ENCODE assay signal across 8 mouse cellular contexts in genomic region chr17:21753342-21754208, GRCm38 (mm10). TPM values are rescaled to one million over a fixed set of nuclear protein-coding genes. Genes with fewer than 3 reads are reported as not detected.
A peak's percentile ranks its signal among the peaks of the same experiment; 100 is the strongest.
DNase-seq lines count a peak whose midpoint lies in the region; ATAC-seq and TF ChIP-seq lines count a peak whose summit lies in the region.

No protein-coding gene starts in this region.

- peak overlapping the region; percentile 34 for H3K4me3 ChIP-seq in left cerebral cortex, adult 2 months
- H3K4me3 ChIP-seq in embryonic facial prominence, embryonic 13.5 days, result peak overlapping the region; percentile 41
- peak overlapping the region; percentile 37 for H3K4me3 ChIP-seq in hindbrain, postnatal 0 days (ENCODE audit: low read length)
- peak overlapping the region; percentile 38 for H3K4me3 ChIP-seq in liver, embryonic 15.5 days (replicated peaks)
- peak overlapping the region; percentile 49 for H3K4me3 ChIP-seq in small intestine, adult 2 months (ENCODE audit: low read depth, low read length)

- H3K27me3 ChIP-seq in embryonic facial prominence, embryonic 13.5 days, result peaks cover 13% of the 10 kb centered on the region
- H3K27me3 ChIP-seq in hindbrain, postnatal 0 days (ENCODE audit: insufficient read depth, low read length), result no peaks in the 10 kb centered on the region
- H3K27me3 ChIP-seq in liver, embryonic 15.5 days, result peaks cover 32% of the 10 kb centered on the region
- H3K27me3 ChIP-seq in small intestine, adult 2 months (ENCODE audit: control insufficient read depth, insufficient read depth, low read length), result no peaks in the 10 kb centered on the region

- peaks cover 3% of the 10 kb centered on the region; the same call in 1 of the 2 replicates for H3K4me1 ChIP-seq in embryonic facial prominence, embryonic 13.5 days
- H3K4me1 ChIP-seq in hindbrain, postnatal 0 days (ENCODE audit: insufficient read depth, low read length), result no peaks in the 10 kb centered on the region; the same call in 1 of the 2 replicates
- H3K4me1 ChIP-seq in liver, embryonic 15.5 days (replicated peaks), result no peaks in the 10 kb centered on the region
- H3K4me1 ChIP-seq in small intestine, adult 2 months (ENCODE audit: control insufficient read depth, insufficient read depth, insufficient read length, low read length), result peaks cover 2% of the 10 kb centered on the region; the same call in 1 of the 2 replicates

- 10% methylated on average over 20 of the region's 20 CpGs for WGBS in embryonic facial prominence, embryonic 13.5 days
- WGBS in hindbrain, postnatal 0 days, result 10% methylated on average over 20 of the region's 20 CpGs
- WGBS in liver, embryonic 15.5 days (ENCODE audit: insufficient replicate concordance), result 14% methylated on average over 20 of the region's 20 CpGs
- 15% methylated on average over 20 of the region's 20 CpGs for WGBS in small intestine, adult 2 months

- no peak for ATAC-seq in embryonic facial prominence, embryonic 13.5 days (ENCODE audit: insufficient number of reproducible peaks, insufficient read depth, low FRiP score, low TSS enrichment, low read depth)
- 0 out of 2 replicates have a peak, but pooled peaks have one; percentile 24 for ATAC-seq in hindbrain, postnatal 0 days
- no peak for ATAC-seq in liver, embryonic 15.5 days (ENCODE audit: insufficient read depth)

- peak overlapping the region; percentile 64 for H3K4me2 ChIP-seq in embryonic facial prominence, embryonic 13.5 days
- H3K4me2 ChIP-seq in hindbrain, postnatal 0 days (ENCODE audit: low read depth, low read length), result peak overlapping the region; percentile 77
- H3K4me2 ChIP-seq in liver, embryonic 15.5 days, result peak overlapping the region; percentile 49

- no peak for TF ChIP-seq POLR2A in small intestine, adult 2 months (IDR thresholded peaks at IDR 0.05; ENCODE audit: low read depth, low read length)

- H3K9ac ChIP-seq in embryonic facial prominence, embryonic 13.5 days, result peak overlapping the region; percentile 61
- peak overlapping the region; percentile 37 for H3K9ac ChIP-seq in hindbrain, postnatal 0 days (replicated peaks; ENCODE audit: low read length)
- H3K9ac ChIP-seq in liver, embryonic 15.5 days, result no peak overlapping the region

- H3K9me3 ChIP-seq in embryonic facial prominence, embryonic 13.5 days, result no peaks in the 10 kb centered on the region
- H3K9me3 ChIP-seq in hindbrain, postnatal 0 days (ENCODE audit: low read length), result no peaks in the 10 kb centered on the region
- no peaks in the 10 kb centered on the region for H3K9me3 ChIP-seq in liver, embryonic 15.5 days (replicated peaks)

- no peaks in the 10 kb centered on the region for H3K36me3 ChIP-seq in embryonic facial prominence, embryonic 13.5 days
- H3K36me3 ChIP-seq in hindbrain, postnatal 0 days (ENCODE audit: insufficient read depth, low read length), result no peaks in the 10 kb centered on the region
- H3K36me3 ChIP-seq in liver, embryonic 15.5 days (replicated peaks), result no peaks in the 10 kb centered on the region
- no peaks in the 10 kb centered on the region for H3K36me3 ChIP-seq in small intestine, adult 2 months (ENCODE audit: control insufficient read depth, insufficient read depth, low read length)

- DNase-seq in left cerebral cortex, adult 2 months (ENCODE audit: extremely low spot score in 1 of 2, low spot score in 2 of 2), result no peak
- DNase-seq in left cerebral cortex, adult 9 months (ENCODE audit: low spot score in 2 of 2), result no peak
- DNase-seq in hindbrain, postnatal 0 days (ENCODE audit: low spot score), result peak; percentile 11
- DNase-seq in thymus, postnatal 14 days, result no peak
- DNase-seq in layer of hippocampus, postnatal 36 days, result no peak

- no peak overlapping the region for H3K27ac ChIP-seq in left cerebral cortex, adult 2 months
- H3K27ac ChIP-seq in embryonic facial prominence, embryonic 13.5 days, result no peak overlapping the region
- no peak overlapping the region for H3K27ac ChIP-seq in hindbrain, postnatal 0 days
- no peak overlapping the region for H3K27ac ChIP-seq in liver, embryonic 15.5 days (replicated peaks)
- no peak overlapping the region for H3K27ac ChIP-seq in small intestine, adult 2 months (ENCODE audit: insufficient read depth, low read depth, low read length)

- intact Hi-C loops in left cerebral cortex, adult 2 months (cut with DNase I), result no loop called here

- TF ChIP-seq CTCF in left cerebral cortex, adult 2 months (IDR thresholded peaks at IDR 0.05), result no peak
- TF ChIP-seq CTCF in hindbrain, postnatal 0 days (IDR thresholded peaks at IDR 0.05; ENCODE audit: low read depth), result no peak
- TF ChIP-seq CTCF in small intestine, adult 2 months (IDR thresholded peaks at IDR 0.05; ENCODE audit: extremely low read depth, insufficient read length, insufficient replicate concordance, low read depth, low read length), result no peak

RNA-seq across cellular contexts. Expression of gene Zfp229, which starts 23.0 kb away (rescaled TPM):
- 1 to 10 TPM; 3.3 to 3.8 TPM for total RNA-seq in left cerebral cortex, adult 2 months (2021)
- 7.0 and 8.5 TPM in 2 replicates for polyA plus RNA-seq in embryonic facial prominence, embryonic 13.5 days (2015; fragmentation: Nextera tagmentation; extraction: Ambion mirVana)
- 6.5 and 9.0 TPM in 2 replicates for total RNA-seq in hindbrain, postnatal 0 days (2014; rRNA removed)
- polyA plus RNA-seq in hindbrain, postnatal 0 days (2015; fragmentation: Nextera tagmentation; extraction: Ambion mirVana), result 6.8 and 12.6 TPM in 2 replicates
- 1.4 and 1.8 TPM in 2 replicates for polyA plus RNA-seq in liver, embryonic 15.5 days (2015; fragmentation: Nextera tagmentation; extraction: Ambion mirVana)
- polyA plus RNA-seq in small intestine, adult 2 months (2012; rRNA removed), result 0.30 and 0.37 TPM in 2 replicates
- 1 to 10 TPM; 3.9 to 4.6 TPM for total RNA-seq in layer of hippocampus, postnatal 36 days (2021)

RNA-seq across cellular contexts. Expression of gene Zfp760, which starts 46.0 kb away (rescaled TPM):
- 1 to 10 TPM; 7.8 to 8.2 TPM for total RNA-seq in left cerebral cortex, adult 2 months (2021)
- 14.4 and 17.8 TPM in 2 replicates for polyA plus RNA-seq in embryonic facial prominence, embryonic 13.5 days (2015; fragmentation: Nextera tagmentation; extraction: Ambion mirVana)
- 3.7 and 4.6 TPM in 2 replicates for total RNA-seq in hindbrain, postnatal 0 days (2014; rRNA removed)
- 4.7 and 5.6 TPM in 2 replicates for polyA plus RNA-seq in hindbrain, postnatal 0 days (2015; fragmentation: Nextera tagmentation; extraction: Ambion mirVana)
- polyA plus RNA-seq in liver, embryonic 15.5 days (2015; fragmentation: Nextera tagmentation; extraction: Ambion mirVana), result 3.5 and 3.8 TPM in 2 replicates
- polyA plus RNA-seq in small intestine, adult 2 months (2012; rRNA removed), result 0.08 and 0.20 TPM in 2 replicates
- total RNA-seq in layer of hippocampus, postnatal 36 days (2021), result 10 to 100 TPM in 1 of 2 experiments, 1 to 10 TPM in 1; 8.2 to 10.0 TPM
